Mouse (Mus musculus): Measurements from ENCODE around the gene Col12a1.

- TF ChIP-seq EP300 (optimal IDR thresholded peaks at IDR 0.05) (no peak), CTCF (IDR thresholded peaks at IDR 0.05; ENCODE audit: low read depth) (no peak)
Measured at GRCm38 (mm10) chr9:79765329-79765728, 46.7 kb upstream of the Col12a1 start.
